Mouse (Mus musculus): ENCODE results near the gene Slc10a6. TPM values are rescaled to one million over a fixed set of nuclear protein-coding genes. Genes with fewer than 3 reads are reported as not detected.

The Slc10a6 gene
- polyA plus RNA-seq (2015; fragmentation: Nextera tagmentation; extraction: Ambion mirVana), result 8.4 and 9.1 TPM in 2 replicates

DNA sequence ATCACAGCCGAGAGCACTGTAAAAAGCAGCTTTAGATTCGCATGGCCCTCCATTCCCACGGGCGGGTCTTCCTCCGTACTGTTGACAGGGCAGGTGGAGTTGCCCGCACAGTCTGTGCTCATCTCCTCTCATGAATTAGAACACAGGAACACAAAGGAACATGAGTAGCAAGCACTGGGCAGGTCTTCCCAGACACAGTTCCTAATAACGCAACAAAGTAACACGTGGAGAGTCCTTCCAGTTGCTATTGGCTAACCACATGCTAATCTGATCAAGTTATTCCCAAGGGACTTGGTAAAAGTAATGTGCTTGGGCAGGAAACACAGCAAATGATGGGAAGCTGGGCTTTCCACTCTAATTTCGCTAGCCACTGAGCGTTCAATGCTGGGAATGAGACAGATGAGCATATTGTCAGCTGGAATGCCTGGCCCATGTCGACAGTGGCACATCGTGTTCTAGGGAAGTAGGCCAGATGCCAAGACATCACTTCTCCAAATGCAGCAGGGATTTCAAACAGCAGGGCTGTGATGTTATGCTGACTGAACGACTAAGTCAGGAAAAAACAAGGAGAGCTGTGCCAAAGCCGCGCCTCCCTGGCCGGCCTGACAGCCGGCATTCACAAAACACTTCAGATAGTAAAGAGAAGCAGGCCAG lies at the start of gene Slc10a6:
Gene Slc10a6 (minus strand): TSS at position 293 of the 654 bp plus-strand sequence.
- Histone ChIP-seq H3K9me3 (no peaks in the 10 kb centered on the region), H3K27ac (peak within 1 kb of the TSS; percentile 62), H3K36me3 (no peaks in the 10 kb centered on the region), H3K9ac (no peak within 1 kb of the TSS), H3K27me3 (no peaks in the 10 kb centered on the region), H3K4me3 (no peak within 1 kb of the TSS), H3K4me2 (peak within 1 kb of the TSS; percentile 29), H3K4me1 (peaks cover 15% of the 10 kb centered on the region; the same call in 1 of the 2 replicates)
- WGBS, result 33% methylated on average over 17 of the region's 17 CpGs
- ATAC-seq (ENCODE audit: insufficient number of reproducible peaks, low FRiP score, low TSS enrichment, low read depth), result peak; percentile 69

DNA sequence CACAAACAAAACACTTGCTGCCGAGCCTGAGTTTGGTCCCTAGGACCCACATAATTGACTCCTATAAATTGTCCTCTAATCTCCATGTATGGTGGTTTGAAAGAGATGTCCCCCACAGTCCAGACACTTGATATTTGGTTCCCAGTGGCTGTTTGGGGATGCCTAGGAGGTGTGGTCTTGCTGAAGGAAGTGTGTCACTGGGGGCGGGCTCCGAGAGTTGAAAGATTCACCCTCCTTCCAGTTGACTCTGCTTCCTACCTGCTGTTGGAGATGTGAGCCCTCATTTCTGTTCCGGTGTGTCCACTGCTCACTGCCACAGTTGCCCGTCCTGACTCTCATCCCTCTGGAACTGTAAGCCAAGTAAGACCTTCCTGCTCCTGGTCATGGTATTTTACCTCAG lies 49.8 kb upstream of the Slc10a6 start:
- H3K27me3 ChIP-seq, result no peaks in the 10 kb centered on the region
- no peak overlapping the region for H3K9ac ChIP-seq
- WGBS, result 87% methylated on average over 5 of the region's 5 CpGs
- 0 out of 2 replicates have a peak, but pooled peaks cover 2% of the 10 kb centered on the region for H3K4me1 ChIP-seq
- ATAC-seq (ENCODE audit: insufficient number of reproducible peaks, low FRiP score, low TSS enrichment, low read depth), result no peak
- no peak overlapping the region for H3K4me2 ChIP-seq
- no peaks in the 10 kb centered on the region for H3K9me3 ChIP-seq
- H3K36me3 ChIP-seq, result no peaks in the 10 kb centered on the region
- no peak overlapping the region for H3K4me3 ChIP-seq
- H3K27ac ChIP-seq, result no peak overlapping the region

GRCm38 (mm10) chr5:103677894-103678293 lies 48.7 kb upstream of the Slc10a6 start:
- H3K4me3 ChIP-seq, result no peak overlapping the region
- H3K9me3 ChIP-seq, result no peaks in the 10 kb centered on the region
- H3K9ac ChIP-seq, result no peak overlapping the region
- no peak overlapping the region for H3K27ac ChIP-seq
- no peaks in the 10 kb centered on the region for H3K36me3 ChIP-seq
- H3K4me1 ChIP-seq, result 0 out of 2 replicates have a peak, but pooled peaks cover 2% of the 10 kb centered on the region
- H3K27me3 ChIP-seq, result no peaks in the 10 kb centered on the region
- 73% methylated on average over 6 of the region's 6 CpGs for WGBS
- ATAC-seq (ENCODE audit: insufficient number of reproducible peaks, low FRiP score, low TSS enrichment, low read depth), result no peak
- H3K4me2 ChIP-seq, result no peak overlapping the region

DNA sequence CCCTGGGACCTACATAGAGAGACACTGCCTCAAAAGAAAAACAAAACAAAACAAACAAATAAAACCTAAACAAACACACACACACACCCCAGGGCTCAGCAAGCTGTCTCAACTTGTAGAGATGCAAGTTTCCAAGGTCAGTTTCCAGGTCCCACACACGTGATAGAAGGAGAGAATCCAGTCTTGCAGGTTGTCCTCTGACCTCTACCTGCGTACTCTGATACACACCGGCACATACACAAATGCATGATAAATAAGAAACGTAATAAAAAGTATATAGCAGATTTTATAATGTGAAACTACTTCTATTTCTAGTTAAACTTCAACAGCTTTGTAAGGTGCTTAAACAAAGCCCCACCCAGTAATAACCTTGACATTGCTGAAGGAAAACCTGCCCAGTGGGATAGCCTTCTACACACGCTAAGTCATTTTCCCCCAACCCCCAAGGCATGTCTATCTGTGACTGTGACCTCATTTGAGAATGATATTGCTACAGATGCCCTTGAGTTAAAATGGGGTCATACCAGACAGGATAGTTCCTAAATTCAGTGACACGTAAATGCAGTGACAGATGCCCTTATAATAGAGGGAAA lies 47.2 kb upstream of the Slc10a6 start:
- Histone ChIP-seq H3K9me3 (no peaks in the 10 kb centered on the region), H3K4me2 (no peak overlapping the region), H3K27ac (no peak overlapping the region), H3K4me3 (no peak overlapping the region), H3K9ac (no peak overlapping the region), H3K36me3 (no peaks in the 10 kb centered on the region), H3K27me3 (no peaks in the 10 kb centered on the region), H3K4me1 (0 out of 2 replicates have a peak, but pooled peaks cover 2% of the 10 kb centered on the region)
- ATAC-seq (ENCODE audit: insufficient number of reproducible peaks, low FRiP score, low TSS enrichment, low read depth), result no peak
- 73% methylated on average over 6 of the region's 6 CpGs for WGBS

DNA sequence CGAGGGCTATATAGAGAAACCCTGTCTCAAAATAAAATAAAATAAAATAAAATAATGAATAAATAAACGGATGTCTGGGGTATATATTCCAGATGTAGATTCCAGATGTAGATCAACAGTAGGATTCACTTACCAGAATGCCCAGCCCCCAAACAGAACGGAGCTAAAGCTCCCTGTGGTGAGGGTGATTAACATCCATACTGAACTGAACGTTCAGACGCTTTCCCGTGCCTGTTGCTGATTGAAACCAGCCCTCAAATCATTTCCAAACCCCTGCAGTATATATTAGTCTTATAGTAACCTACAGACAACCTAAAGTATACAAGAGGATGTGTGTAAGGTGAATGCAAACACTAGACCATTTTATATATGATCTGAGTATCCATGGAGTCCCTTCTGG lies 45.3 kb upstream of the Slc10a6 start:
- Histone ChIP-seq H3K4me3 (no peak overlapping the region), H3K4me2 (no peak overlapping the region), H3K36me3 (no peaks in the 10 kb centered on the region), H3K4me1 (0 out of 2 replicates have a peak, but pooled peaks cover 2% of the 10 kb centered on the region), H3K27ac (no peak overlapping the region), H3K9ac (no peak overlapping the region), H3K9me3 (no peaks in the 10 kb centered on the region), H3K27me3 (no peaks in the 10 kb centered on the region)
- ATAC-seq (ENCODE audit: insufficient number of reproducible peaks, low FRiP score, low TSS enrichment, low read depth), result no peak
- 29% methylated on average over 6 of the region's 6 CpGs for WGBS

DNA sequence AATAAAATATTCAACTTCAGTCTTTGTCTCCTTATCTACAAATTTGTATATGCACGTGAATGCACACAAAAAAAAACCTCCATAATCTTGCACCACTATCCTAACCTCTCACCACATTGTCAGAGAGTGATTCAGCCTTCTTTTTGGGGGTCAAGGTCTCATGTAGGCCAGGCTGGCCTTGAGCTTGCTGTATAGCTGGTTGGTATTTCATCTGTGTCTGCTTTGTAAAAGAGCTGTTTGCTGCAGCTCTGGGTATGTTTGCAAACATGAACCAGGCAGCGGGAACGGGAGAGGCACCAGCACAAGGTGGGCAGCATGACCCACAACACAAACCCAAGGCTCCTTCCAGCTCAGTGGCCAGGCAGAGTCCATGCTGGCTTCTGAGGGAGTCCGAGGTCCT lies 44.4 kb upstream of the Slc10a6 start:
- WGBS, result 83% methylated on average over 4 of the region's 4 CpGs
- no peak overlapping the region for H3K9ac ChIP-seq
- no peak overlapping the region for H3K27ac ChIP-seq
- no peaks in the 10 kb centered on the region for H3K36me3 ChIP-seq
- H3K4me1 ChIP-seq, result 0 out of 2 replicates have a peak, but pooled peaks cover 2% of the 10 kb centered on the region
- no peak overlapping the region for H3K4me2 ChIP-seq
- H3K27me3 ChIP-seq, result no peaks in the 10 kb centered on the region
- H3K9me3 ChIP-seq, result no peaks in the 10 kb centered on the region
- no peak overlapping the region for H3K4me3 ChIP-seq
- no peak for ATAC-seq (ENCODE audit: insufficient number of reproducible peaks, low FRiP score, low TSS enrichment, low read depth)

- no peak overlapping the region for H3K4me2 ChIP-seq
- H3K27ac ChIP-seq, result no peak overlapping the region
- 0 out of 2 replicates have a peak, but pooled peaks cover 2% of the 10 kb centered on the region for H3K4me1 ChIP-seq
- no peaks in the 10 kb centered on the region for H3K27me3 ChIP-seq
- WGBS, result 66% methylated on average over 3 of the region's 3 CpGs
- H3K9me3 ChIP-seq, result no peaks in the 10 kb centered on the region
- no peaks in the 10 kb centered on the region for H3K36me3 ChIP-seq
- H3K9ac ChIP-seq, result no peak overlapping the region
- ATAC-seq (ENCODE audit: insufficient number of reproducible peaks, low FRiP score, low TSS enrichment, low read depth), result no peak
- no peak overlapping the region for H3K4me3 ChIP-seq
These were observed 42.7 kb upstream of the Slc10a6 start for GRCm38 (mm10) chr5:103671858-103672257.

GRCm38 (mm10) chr5:103665876-103666275 lies 36.7 kb upstream of the Slc10a6 start:
- H3K9me3 ChIP-seq, result no peaks in the 10 kb centered on the region
- no peaks in the 10 kb centered on the region for H3K36me3 ChIP-seq
- H3K27ac ChIP-seq, result no peak overlapping the region
- no peak overlapping the region for H3K9ac ChIP-seq
- 80% methylated on average over 2 of the region's 2 CpGs for WGBS
- no peak overlapping the region for H3K4me2 ChIP-seq
- no peak for ATAC-seq (ENCODE audit: insufficient number of reproducible peaks, low FRiP score, low TSS enrichment, low read depth)
- H3K27me3 ChIP-seq, result no peaks in the 10 kb centered on the region
- no peak overlapping the region for H3K4me3 ChIP-seq
- H3K4me1 ChIP-seq, result no peaks in the 10 kb centered on the region

DNA sequence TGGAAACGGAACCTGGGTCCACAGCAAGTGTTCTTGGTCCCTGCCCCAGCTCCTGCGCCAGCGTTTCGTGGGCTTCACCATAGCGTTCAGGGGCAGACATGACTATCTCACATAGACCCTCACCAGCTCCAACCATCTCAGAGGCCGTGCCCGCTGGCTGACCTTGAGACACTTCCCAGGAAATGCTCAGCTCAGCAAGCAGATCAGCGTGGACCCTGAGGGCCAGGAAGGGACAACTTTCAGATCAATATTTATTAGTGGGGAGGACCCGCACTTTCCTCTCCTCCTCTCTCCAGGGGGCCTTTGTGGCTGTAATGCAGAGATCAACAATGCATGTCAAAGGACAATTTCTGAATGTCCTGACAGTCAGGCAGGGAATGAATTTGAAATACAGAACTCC lies 35.7 kb upstream of the Slc10a6 start:
- Histone ChIP-seq H3K9ac (no peak overlapping the region), H3K27me3 (no peaks in the 10 kb centered on the region), H3K27ac (no peak overlapping the region), H3K36me3 (no peaks in the 10 kb centered on the region), H3K4me2 (no peak overlapping the region), H3K4me3 (no peak overlapping the region), H3K9me3 (no peaks in the 10 kb centered on the region), H3K4me1 (no peaks in the 10 kb centered on the region)
- no peak for ATAC-seq (ENCODE audit: insufficient number of reproducible peaks, low FRiP score, low TSS enrichment, low read depth)
- 77% methylated on average over 9 of the region's 9 CpGs for WGBS

- 28% methylated on average over 3 of the region's 3 CpGs for WGBS
- ATAC-seq (ENCODE audit: insufficient number of reproducible peaks, low FRiP score, low TSS enrichment, low read depth), result no peak
- Histone ChIP-seq H3K9me3 (no peaks in the 10 kb centered on the region), H3K4me3 (no peak overlapping the region), H3K9ac (no peak overlapping the region), H3K27me3 (peaks cover 3% of the 10 kb centered on the region; the same call in 1 of the 2 replicates), H3K36me3 (no peaks in the 10 kb centered on the region), H3K4me2 (no peak overlapping the region), H3K4me1 (peaks cover 9% of the 10 kb centered on the region), H3K27ac (no peak overlapping the region)
These were observed 30.4 kb upstream of the Slc10a6 start for GRCm38 (mm10) chr5:103659571-103659970.

DNA sequence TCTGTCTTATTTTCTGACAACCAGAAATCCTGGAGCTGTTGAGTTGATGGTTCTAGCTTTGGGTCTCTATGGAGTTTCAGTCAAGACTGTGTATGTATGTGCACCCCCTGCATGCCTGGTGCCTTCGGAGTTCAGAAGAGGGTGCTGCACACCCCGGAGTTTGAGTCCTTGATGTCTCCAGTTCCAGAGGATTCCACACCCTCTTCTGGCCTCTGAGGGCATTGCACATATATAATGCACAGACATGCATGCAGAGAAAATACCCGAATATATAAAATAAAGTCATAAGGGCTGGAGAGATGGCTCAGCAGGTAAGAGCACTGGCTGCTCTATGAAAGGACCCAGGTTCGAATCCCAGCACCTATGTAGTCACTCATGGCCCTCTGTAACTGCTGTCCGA lies 29.7 kb upstream of the Slc10a6 start:
- no peak overlapping the region for H3K4me3 ChIP-seq
- H3K27me3 ChIP-seq, result peaks cover 3% of the 10 kb centered on the region; the same call in 1 of the 2 replicates
- ATAC-seq (ENCODE audit: insufficient number of reproducible peaks, low FRiP score, low TSS enrichment, low read depth), result no peak
- no peaks in the 10 kb centered on the region for H3K36me3 ChIP-seq
- WGBS, result 66% methylated on average over 5 of the region's 5 CpGs
- no peak overlapping the region for H3K27ac ChIP-seq
- no peak overlapping the region for H3K9ac ChIP-seq
- H3K4me1 ChIP-seq, result peaks cover 9% of the 10 kb centered on the region
- no peak overlapping the region for H3K4me2 ChIP-seq
- H3K9me3 ChIP-seq, result no peaks in the 10 kb centered on the region

- 2% methylated on average over 53 of the region's 56 CpGs for WGBS
These were observed 26.3 kb upstream of the Slc10a6 start, which contains the start of gene 1700016H13Rik for GRCm38 (mm10) chr5:103655346-103656118. Gene 1700016H13Rik (minus strand): TSS chr5:103656010.

More at GRCm38 (mm10) chr5:103655346-103656118, 26.3 kb upstream of the Slc10a6 start, which contains the start of gene 1700016H13Rik:
- Histone ChIP-seq H3K9ac (peak within 1 kb of the TSS; percentile 34; the same call in 1 of the 2 replicates), H3K4me2 (peak within 1 kb of the TSS; percentile 98), H3K4me1 (peaks cover 9% of the 10 kb centered on the region), H3K27me3 (peaks cover 3% of the 10 kb centered on the region; the same call in 1 of the 2 replicates), H3K4me3 (peak within 1 kb of the TSS; percentile 56), H3K27ac (no peak within 1 kb of the TSS), H3K36me3 (no peaks in the 10 kb centered on the region), H3K9me3 (no peaks in the 10 kb centered on the region)
- peak; percentile 77; the same call in 1 of the 2 replicates for ATAC-seq (ENCODE audit: insufficient number of reproducible peaks, low FRiP score, low TSS enrichment, low read depth)

Measured in limb, embryonic 15.5 days (tissue).